Mouse (Mus musculus): ENCODE measurements around the gene Ptprh. TPM values are rescaled to one million over a fixed set of nuclear protein-coding genes. Genes with fewer than 3 reads are reported as not detected.

The Ptprh gene
- total RNA-seq (2023): 0.33 TPM

GRCm38 (mm10) chr7:4603873-4604272, at the start of gene Ptprh:
Gene Ptprh, minus strand, starts transcription at chr7:4604041.

DNA sequence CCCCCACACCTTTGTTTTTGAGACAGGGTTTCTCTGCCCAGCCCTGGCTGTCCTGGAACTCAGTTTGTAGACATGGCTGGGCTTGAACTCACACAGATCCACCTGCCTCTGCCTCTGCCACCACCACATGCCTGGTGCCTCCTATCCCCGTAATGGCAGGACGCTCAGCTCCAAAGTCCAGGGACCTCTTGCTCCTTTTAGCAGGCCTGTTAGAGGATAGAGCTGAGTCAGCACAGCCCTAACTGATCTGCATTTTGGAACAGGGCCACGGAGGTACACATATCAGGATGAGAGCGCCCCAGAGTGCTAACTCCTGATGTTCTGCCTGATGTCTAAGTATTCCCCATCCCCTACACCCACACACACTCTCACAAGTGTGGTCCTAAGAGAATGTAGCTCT, 27.2 kb upstream of the Ptprh start, which contains the start of gene Tmem86b:
TSS of gene Tmem86b (minus strand) at position 392 of the 400 bp plus-strand sequence.

DNA sequence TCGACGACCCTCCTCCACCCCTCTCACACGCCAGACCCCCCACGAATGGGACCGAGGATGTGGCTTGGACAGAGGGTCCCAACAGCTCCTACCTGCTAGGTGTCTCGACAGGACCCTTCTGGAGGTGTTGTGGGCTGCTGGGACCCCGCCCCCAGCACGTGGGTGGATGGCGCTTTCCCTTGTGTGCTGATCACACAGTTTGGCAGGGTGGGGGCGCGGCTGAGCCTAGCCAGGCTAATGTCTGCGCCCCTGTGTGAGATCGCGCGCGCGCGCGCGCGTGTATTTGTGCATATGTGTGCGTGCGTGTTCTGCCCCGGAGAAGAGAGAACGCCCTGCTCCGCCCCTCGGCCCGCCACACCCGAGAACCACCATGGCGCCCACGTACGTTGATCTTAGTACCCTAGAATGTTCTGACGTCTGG, 56.6 kb downstream of the Ptprh start, which contains the start of gene Syt5:
TSS of gene Syt5 (minus strand) at position 321 of the 421 bp plus-strand sequence.

DNA sequence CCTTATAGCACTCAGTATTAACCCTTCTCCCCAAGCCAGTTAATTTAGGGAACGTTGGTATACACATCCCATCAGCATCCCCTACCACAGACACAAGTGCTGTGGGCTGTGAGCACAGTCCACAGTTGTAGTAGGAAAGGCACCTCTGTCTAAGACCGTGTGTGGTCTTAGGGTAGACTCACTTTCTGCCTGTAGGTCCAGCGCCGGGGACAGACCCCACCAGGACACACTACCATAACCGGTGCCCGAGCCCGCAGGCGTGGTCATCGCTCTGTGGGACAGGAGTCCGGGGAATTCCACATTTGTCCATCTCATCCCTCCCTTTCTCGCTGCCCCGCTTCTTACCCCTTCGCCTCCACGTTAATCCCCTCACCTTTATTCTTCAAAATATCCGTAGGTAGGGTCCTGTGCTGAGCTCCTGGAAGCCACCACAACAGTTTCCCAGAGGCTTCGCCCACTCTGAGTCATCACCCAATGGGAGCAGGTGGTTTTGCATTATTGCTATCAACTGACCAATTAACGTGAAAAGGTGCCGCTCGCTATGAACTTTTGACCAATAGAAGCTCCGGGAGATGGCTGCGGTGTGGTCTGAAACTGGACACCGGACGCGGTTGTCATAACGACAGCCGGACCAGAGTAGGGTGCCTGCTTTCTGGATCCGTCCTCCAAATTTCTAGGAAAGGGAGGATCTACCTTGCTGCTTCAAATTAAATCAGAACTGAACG, 71.7 kb downstream of the Ptprh start, which contains the start of gene Dnaaf3:
TSS of gene Dnaaf3 (minus strand) at position 449 of the 725 bp plus-strand sequence.

DNA sequence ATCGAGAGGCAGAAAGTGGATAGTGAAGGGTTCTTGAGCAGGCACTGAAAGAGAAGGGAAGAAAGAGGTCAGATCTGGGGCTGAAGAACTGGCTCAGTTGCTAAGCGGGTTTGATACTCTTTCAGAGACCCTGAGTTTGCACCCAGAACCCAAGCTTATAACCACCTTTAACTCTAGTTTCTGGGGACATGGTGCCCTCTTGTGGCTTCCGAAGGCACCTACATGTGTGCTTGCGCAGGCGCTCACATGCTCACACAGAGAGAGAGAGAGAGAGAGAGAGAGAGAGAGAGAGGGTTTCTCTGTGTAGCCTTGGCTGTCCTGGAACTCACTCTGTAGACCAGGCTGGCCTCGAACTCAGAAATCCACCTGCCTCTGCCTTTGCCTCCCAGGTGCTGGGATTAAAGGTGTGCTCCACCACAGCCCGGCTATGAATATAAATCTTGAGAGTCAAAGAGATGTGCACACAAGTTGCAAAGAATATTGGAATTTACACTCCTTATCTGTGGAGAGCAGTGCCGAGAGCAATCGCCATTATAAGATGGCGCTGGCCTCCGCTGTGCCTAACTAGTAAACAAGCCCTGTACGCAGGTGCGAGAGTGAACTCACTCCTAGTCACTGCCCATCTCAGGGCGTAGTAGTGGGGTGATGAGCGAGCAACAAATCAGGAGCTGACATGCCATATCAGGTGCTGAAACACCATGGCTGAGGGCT, 79.5 kb downstream of the Ptprh start, which contains the start of gene Tnni3:
TSS of gene Tnni3 (minus strand) at position 18 of the 711 bp plus-strand sequence.

GRCm38 (mm10) chr7:4516332-4517050, 87.3 kb downstream of the Ptprh start, which contains the start of gene Tnnt1:
Gene Tnnt1, minus strand, starts transcription at chr7:4516382.

GRCm38 (mm10) chr7:4501558-4502397, 102.1 kb downstream of the Ptprh start, which contains the start of gene Ppp1r12c:
Gene Ppp1r12c, minus strand, starts transcription at chr7:4501680.

Other genes starting within 250 kb of the Ptprh start
- not detected for gene Gp6, start 206.3 kb downstream of the Ptprh start, total RNA-seq (2023)
- gene Rdh13, start 158.4 kb downstream of the Ptprh start, total RNA-seq (2023): 10.8 TPM
- gene Eps8l1, start 143.4 kb downstream of the Ptprh start, total RNA-seq (2023): 18.9 TPM
- 279 TPM for gene Ppp1r12c, start 102.4 kb downstream of the Ptprh start, total RNA-seq (2023)
- 5.2 TPM for gene Tnnt1, start 87.7 kb downstream of the Ptprh start, total RNA-seq (2023)
- not detected for gene Tnni3, start 79.8 kb downstream of the Ptprh start, total RNA-seq (2023)
- not detected for gene Dnaaf3, start 71.6 kb downstream of the Ptprh start, total RNA-seq (2023)
- gene Syt5, start 56.5 kb downstream of the Ptprh start, total RNA-seq (2023): not detected
- gene Tmem86b, start 27.4 kb upstream of the Ptprh start, total RNA-seq (2023): 59.6 TPM
- 282 TPM for gene Ppp6r1, start 55.0 kb upstream of the Ptprh start, total RNA-seq (2023)
- gene Hspbp1, start 81.0 kb upstream of the Ptprh start, total RNA-seq (2023): 76.6 TPM
- gene Brsk1, start 86.6 kb upstream of the Ptprh start, total RNA-seq (2023): not detected
- not detected for gene Tmem150b, start 121.2 kb upstream of the Ptprh start, total RNA-seq (2023)
- gene Kmt5c, start 136.1 kb upstream of the Ptprh start, total RNA-seq (2023): 70.4 TPM
- gene Cox6b2, start 149.1 kb upstream of the Ptprh start, total RNA-seq (2023): 4.6 TPM
- gene Fam71e2, start 167.3 kb upstream of the Ptprh start, total RNA-seq (2023): not detected
- not detected for gene Il11, start 178.8 kb upstream of the Ptprh start, total RNA-seq (2023)
- gene Tmem190, start 178.9 kb upstream of the Ptprh start, total RNA-seq (2023): not detected
- gene Tmem238, start 185.6 kb upstream of the Ptprh start, total RNA-seq (2023): 2.7 TPM
- gene Rpl28, start 188.8 kb upstream of the Ptprh start, total RNA-seq (2023): 2,201 TPM
- 163 TPM for gene Ube2s, start 208.5 kb upstream of the Ptprh start, total RNA-seq (2023)
- 2.3 TPM for gene Shisa7, start 240.7 kb upstream of the Ptprh start, total RNA-seq (2023)